Mouse (Mus musculus): ENCODE data around the gene Gm2a.

The Gm2a gene

GRCm38 (mm10) chr11:55133204-55133603 is 35.3 kb downstream of the Gm2a start:
- DNase-seq: no peak

- no peak for DNase-seq
Observed at GRCm38 (mm10) chr11:55134407-55134806, 36.5 kb downstream of the Gm2a start.

- DNase-seq: no peak
Observed at GRCm38 (mm10) chr11:55134871-55135270, 37.0 kb downstream of the Gm2a start.

- DNase-seq: no peak
Observed at GRCm38 (mm10) chr11:55136770-55137547, 39.0 kb downstream of the Gm2a start.

- no peak for DNase-seq
Observed at GRCm38 (mm10) chr11:55137646-55138045, 39.7 kb downstream of the Gm2a start.

GRCm38 (mm10) chr11:55141502-55141901 is 43.6 kb downstream of the Gm2a start:
- DNase-seq: no peak

- DNase-seq: no peak
Observed at GRCm38 (mm10) chr11:55144011-55144410, 46.1 kb downstream of the Gm2a start.

GRCm38 (mm10) chr11:55146855-55147254 is 48.9 kb downstream of the Gm2a start:
- no peak for DNase-seq

GRCm38 (mm10) chr11:55147423-55147822 is 49.5 kb downstream of the Gm2a start:
- no peak for DNase-seq

- no peak for DNase-seq
Observed at GRCm38 (mm10) chr11:55148461-55148860, 50.5 kb downstream of the Gm2a start.

- no peak for DNase-seq
Observed at GRCm38 (mm10) chr11:55151608-55152007, 53.7 kb downstream of the Gm2a start, which contains the start of gene Slc36a3. Gene Slc36a3, minus strand, starts transcription at chr11:55151708.

- DNase-seq: no peak
Observed at GRCm38 (mm10) chr11:55154398-55155069, 56.6 kb downstream of the Gm2a start.

GRCm38 (mm10) chr11:55155070-55155421 is 57.1 kb downstream of the Gm2a start:
- DNase-seq: no peak

- peak; percentile 74 to 79 for DNase-seq
Observed at GRCm38 (mm10) chr11:55158785-55159359, 61.0 kb downstream of the Gm2a start.
